Mouse (Mus musculus) CH12.LX (cell line): ENCODE data around the gene Lactbl1. TPM values are rescaled to one million over a fixed set of nuclear protein-coding genes. Genes with fewer than 3 reads are reported as not detected.

Experiments
- DNase-seq: peaks from one replicate; pipeline ENCODE4 v3.0.0-alpha.2; 2013; ENCODE audit errors: extremely low read depth
- H3K27ac ChIP-seq: 2 replicates; pipeline ENCODE4 v1.5.1; 2012; ENCODE audit warnings: low read depth, mild to moderate bottlenecking, control low read depth, moderate library complexity; ENCODE audit not compliant: insufficient read depth
- H3K27me3 ChIP-seq: replicated peaks from 2 replicates; pipeline ENCODE3; 2012; ENCODE audit warnings: inconsistent platforms
- H3K36me3 ChIP-seq, 2 experiments: replicated peaks in 1 of 2; 2 replicates each; pipeline versions ENCODE3 to v1.6.1; 2012; ENCODE audit warnings: inconsistent platforms in 1 of 2, low read length in 1 of 2, mild to moderate bottlenecking in 1 of 2, mixed read lengths in 1 of 2, moderate library complexity in 1 of 2; ENCODE audit not compliant: control insufficient read depth in 1 of 2, insufficient read depth in 1 of 2
- H3K4me1 ChIP-seq, 2 experiments: 2 replicates each; pipeline ENCODE4 v1.6.1; 2012; ENCODE audit warnings: inconsistent platforms in 1 of 2, moderate library complexity in 1 of 2; ENCODE audit not compliant: insufficient read depth in 2 of 2, control insufficient read depth in 1 of 2
- H3K4me2 ChIP-seq: 2 replicates; pipeline ENCODE4 v1.6.1; 2012; ENCODE audit warnings: low read depth, mild to moderate bottlenecking, control low read depth; ENCODE audit not compliant: poor library complexity, insufficient read depth, severe bottlenecking
- H3K4me3 ChIP-seq, 3 experiments: fragments of 150-350 bp in 1 of 3; sonication (generic) in 1 of 3; replicated peaks in 1 of 3; 2 replicates each; pipeline versions ENCODE3 to v1.5.1; 2011 to 2012; ENCODE audit warnings: low read depth in 2 of 3, low read length in 2 of 3, mild to moderate bottlenecking in 2 of 3, moderate library complexity in 2 of 3, control low read depth in 1 of 3, improper control_type of control experiment in 1 of 3, inconsistent platforms in 1 of 3, mixed read lengths in 1 of 3; ENCODE audit not compliant: poor library complexity in 1 of 3
- H3K79me2 ChIP-seq: replicated peaks from 2 replicates; pipeline ENCODE4 v1.6.1; 2012; ENCODE audit warnings: mild to moderate bottlenecking, moderate library complexity; ENCODE audit not compliant: control insufficient read depth, poor library complexity, insufficient read depth, severe bottlenecking; ENCODE audit errors: extremely low read depth
- H3K9ac ChIP-seq: 2 replicates; pipeline ENCODE4 v1.6.1; 2012; ENCODE audit warnings: low read depth, mild to moderate bottlenecking, control low read depth, moderate library complexity; ENCODE audit not compliant: insufficient read depth
- H3K9me3 ChIP-seq: replicated peaks from 2 replicates; pipeline ENCODE3; 2012; ENCODE audit warnings: low read length, inconsistent platforms, mixed read lengths
- BHLHE40 ChIP-seq: IDR thresholded peaks from 2 replicates; pipeline ENCODE4 v1.6.1; 2011; ENCODE audit warnings: mild to moderate bottlenecking, low read depth, low read length, improper control_type of control experiment
- CHD1 ChIP-seq: IDR thresholded peaks from 2 replicates; pipeline ENCODE4 v1.6.1; 2012; ENCODE audit warnings: low read depth, low read length, improper control_type of control experiment, inconsistent platforms
- CHD2 ChIP-seq: IDR thresholded peaks from 2 replicates; pipeline ENCODE4 v1.6.1; 2011; ENCODE audit warnings: low read length, improper control_type of control experiment
- CTCF ChIP-seq, 2 experiments: IDR thresholded peaks in 1 of 2; conservative IDR thresholded peaks in 1 of 2; 2 replicates each; pipeline ENCODE4 v1.5.1; 2011 to 2012; ENCODE audit warnings: low read depth in 2 of 2, low read length in 2 of 2, improper control_type of control experiment in 1 of 2, inconsistent platforms in 1 of 2, mild to moderate bottlenecking in 1 of 2, moderate library complexity in 1 of 2
- EP300 ChIP-seq: IDR thresholded peaks from 2 replicates; pipeline ENCODE4 v1.6.1; 2011; ENCODE audit warnings: low read length, improper control_type of control experiment
- NRF1 ChIP-seq: IDR thresholded peaks from 2 replicates; pipeline ENCODE4 v1.6.1; 2014; ENCODE audit warnings: low read depth, mild to moderate bottlenecking, inconsistent platforms, low read length, improper control_type of control experiment, moderate library complexity
- PAX5 ChIP-seq: IDR thresholded peaks from 2 replicates; pipeline ENCODE4 v1.6.1; 2012; ENCODE audit warnings: low read length, inconsistent platforms, mixed read lengths
- RAD21 ChIP-seq: IDR thresholded peaks from 2 replicates; pipeline ENCODE4 v1.6.1; 2011; ENCODE audit warnings: low read depth, mild to moderate bottlenecking, low read length, improper control_type of control experiment, moderate library complexity
- RCOR1 ChIP-seq: conservative IDR thresholded peaks from 2 replicates; pipeline ENCODE4 v1.6.1; 2012; ENCODE audit warnings: low read depth, mild to moderate bottlenecking, inconsistent platforms, low read length, improper control_type of control experiment
- SIN3A ChIP-seq: IDR thresholded peaks from 2 replicates; pipeline ENCODE4 v1.6.1; 2012; ENCODE audit warnings: low read length, improper control_type of control experiment, inconsistent platforms
- SMC3 ChIP-seq: IDR thresholded peaks from 2 replicates; pipeline ENCODE4 v1.6.1; 2011; ENCODE audit warnings: low read depth, low read length, improper control_type of control experiment
- USF2 ChIP-seq: conservative IDR thresholded peaks from 2 replicates; pipeline ENCODE4 v1.6.1; 2011; ENCODE audit warnings: low read depth, low read length, improper control_type of control experiment
- ZMIZ1 ChIP-seq: IDR thresholded peaks from 2 replicates; pipeline ENCODE4 v1.6.1; 2012; ENCODE audit warnings: low read depth, mild to moderate bottlenecking, inconsistent platforms, low read length, improper control_type of control experiment
- ZNF384 ChIP-seq: IDR thresholded peaks from 2 replicates; pipeline ENCODE4 v1.6.1; 2012; ENCODE audit warnings: low read depth, low read length, improper control_type of control experiment, inconsistent platforms
- dilution Hi-C: fragments of 300-500 bp; cut with MboI; formaldehyde crosslinking; loops from 2 replicates; pipeline ENCODE4 v1.14.3; 2020; ENCODE audit warnings: low sequenced_read_pairs; ENCODE audit not compliant: extremely low pct_unique_long_range_greater_than_20kb, extremely low pct_ligation_motif_present
- in situ Hi-C: fragments of 300-500 bp; cut with MboI; formaldehyde crosslinking; loops from 3 replicates; pipeline ENCODE4 v1.14.3; 2019; ENCODE audit warnings: low sequenced_read_pairs, low pct_ligation_motif_present, low pct_unique_long_range_greater_than_20kb, mixed read lengths
- polyA plus RNA-seq: library from polyadenylated mRNA; unstranded; fragments of >175 nt; gene quantifications from 2 replicates; pipeline ENCODE4 v1.2.1, GENCODE M21; 2012; ENCODE audit warnings: low read depth; ENCODE audit not compliant: insufficient read length
- total RNA-seq, 2 experiments: library from RNA; depleted of rRNA; stranded (reverse); fragments of 300-350 nt in 1 of 2; fragments of >200 nt in 1 of 2; gene quantifications; 2 replicates each; pipeline ENCODE4 v1.2.3; 2012 to 2014

Lactbl1 gene
- total and polyA plus RNA-seq, 3 experiments, result not detected

- H3K4me3 ChIP-seq, result no peak overlapping the region
- H3K4me2 ChIP-seq, result no peak overlapping the region
- H3K36me3 ChIP-seq, result no peaks in the 10 kb centered on the region
- no peak overlapping the region for H3K9ac ChIP-seq
- peaks cover 66% of the 10 kb centered on the region for H3K27me3 ChIP-seq
- no peaks in the 10 kb centered on the region for H3K79me2 ChIP-seq
- H3K9me3 ChIP-seq, result peaks cover 18% of the 10 kb centered on the region
- no peak overlapping the region for H3K27ac ChIP-seq
- TF ChIP-seq CTCF (conservative IDR thresholded peaks at IDR 0.05 in 1 of 2, IDR thresholded peaks at IDR 0.05 in 1 of 2; ENCODE audit: low read depth in 2 of 2, low read length in 2 of 2) (peak; percentile 33 to 48; a peak in 3 of 4 replicates), RCOR1 (no peak)
- in situ Hi-C loops, result loop anchor here (10.0 kb wide), 1 partner anchor 309 kb away; no protein-coding TSS in a partner anchor
- dilution Hi-C loops, result no loop called here
- DNase-seq, result no peak
- H3K4me1 ChIP-seq, result no peaks in the 10 kb centered on the region
These were observed 43.6 kb downstream of the Lactbl1 start for GRCm38 (mm10) chr4:136666002-136666401.

DNA sequence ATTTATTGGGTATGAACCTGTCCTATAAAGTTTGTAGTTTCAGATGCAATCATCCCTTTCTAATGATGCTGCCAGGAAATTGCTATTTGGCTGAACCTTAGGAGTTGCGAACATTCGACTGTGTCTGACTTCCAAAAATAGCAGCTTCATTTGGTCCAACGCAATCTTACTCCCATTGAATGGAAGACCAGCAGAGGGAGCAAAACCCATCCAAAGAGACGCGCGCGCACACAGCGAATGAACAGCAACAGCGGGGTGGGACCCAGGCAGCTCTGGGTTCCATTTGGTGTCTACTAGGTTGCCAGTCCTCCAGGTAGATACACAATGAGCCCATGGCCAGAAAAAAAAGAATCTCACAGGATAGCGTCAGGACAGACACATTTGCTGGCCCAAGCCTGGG, 45.3 kb downstream of the Lactbl1 start:
- H3K36me3 ChIP-seq, result no peaks in the 10 kb centered on the region
- DNase-seq, result no peak
- dilution Hi-C loops, result no loop called here
- peaks cover 18% of the 10 kb centered on the region for H3K9me3 ChIP-seq
- TF ChIP-seq ZNF384, result no peak
- no peak for TF ChIP-seq EP300
- TF ChIP-seq CTCF (conservative IDR thresholded peaks at IDR 0.05 in 1 of 2, IDR thresholded peaks at IDR 0.05 in 1 of 2; ENCODE audit: low read depth in 2 of 2, low read length in 2 of 2), result 0 out of 4 replicates have a peak, but pooled peaks of 1 of the 2 experiments have one; percentile 18
- no peak for TF ChIP-seq CHD2
- H3K9ac ChIP-seq, result no peak overlapping the region
- no peak overlapping the region for H3K4me3 ChIP-seq
- H3K27me3 ChIP-seq, result peaks cover 65% of the 10 kb centered on the region
- in situ Hi-C loops, result loop anchor here (10.0 kb wide), 1 partner anchor 307 kb away; no protein-coding TSS in a partner anchor
- no peaks in the 10 kb centered on the region for H3K4me1 ChIP-seq
- H3K4me2 ChIP-seq, result no peak overlapping the region
- H3K79me2 ChIP-seq, result no peaks in the 10 kb centered on the region
- H3K27ac ChIP-seq, result no peak overlapping the region

GRCm38 (mm10) chr4:136672335-136673090, 50.1 kb downstream of the Lactbl1 start:
- in situ Hi-C loops, result no loop called here

More at GRCm38 (mm10) chr4:136672335-136673090, 50.1 kb downstream of the Lactbl1 start:
- no peak for DNase-seq
- Histone ChIP-seq H3K4me1 (no peaks in the 10 kb centered on the region), H3K4me3 (no peak overlapping the region), H3K9ac (no peak overlapping the region), H3K9me3 (no peaks in the 10 kb centered on the region), H3K27me3 (peaks cover 89% of the 10 kb centered on the region), H3K79me2 (no peaks in the 10 kb centered on the region), H3K36me3 (no peaks in the 10 kb centered on the region), H3K4me2 (no peak overlapping the region), H3K27ac (no peak overlapping the region)
- TF ChIP-seq RAD21 (no peak), USF2 (no peak), PAX5 (no peak), NRF1 (no peak), SMC3 (no peak), BHLHE40 (no peak), ZMIZ1 (no peak), SIN3A (no peak), CHD1 (no peak)
- dilution Hi-C loops, result no loop called here
